In genomic region chr14:45563577-45563976, GRCm38 (mm10) we compare ENCODE assay signal across 9 mouse cellular contexts. TPM values are rescaled to one million over a fixed set of nuclear protein-coding genes. Genes with fewer than 3 reads are reported as not detected.
DNase-seq lines count a peak whose midpoint lies in the region; ATAC-seq and TF ChIP-seq lines count a peak whose summit lies in the region.
"Had no signal": no experiment of that assay in that cellular context is flagged by ENCODE, and none has a peak within 500 bp of the region (broad histone marks: within the 10 kb centered on the region; RNA-seq: fewer than 3 reads in every experiment).

No protein-coding gene starts in this region.

- H3K27me3 ChIP-seq in liver, postnatal 0 days (ENCODE audit: insufficient read depth, low read length) = no peaks in the 10 kb centered on the region
- H3K27me3 ChIP-seq in forebrain, embryonic 13.5 days = no peaks in the 10 kb centered on the region
- no peaks in the 10 kb centered on the region for H3K27me3 ChIP-seq in midbrain, embryonic 15.5 days (replicated peaks)

- no peaks in the 10 kb centered on the region for H3K9me3 ChIP-seq in liver, postnatal 0 days (ENCODE audit: low read length)
- H3K9me3 ChIP-seq in forebrain, embryonic 13.5 days (replicated peaks) = no peaks in the 10 kb centered on the region
- H3K9me3 ChIP-seq in midbrain, embryonic 15.5 days = no peaks in the 10 kb centered on the region

- no peaks in the 10 kb centered on the region for H3K36me3 ChIP-seq in liver, postnatal 0 days (replicated peaks; ENCODE audit: insufficient read depth, low read length)
- no peaks in the 10 kb centered on the region for H3K36me3 ChIP-seq in forebrain, embryonic 13.5 days (ENCODE audit: poor library complexity, severe bottlenecking)
- H3K36me3 ChIP-seq in midbrain, embryonic 15.5 days (replicated peaks) = no peaks in the 10 kb centered on the region

- 83% methylated on average over 1 of the region's 1 CpGs for WGBS in liver, postnatal 0 days (ENCODE audit: insufficient replicate concordance)
- WGBS in forebrain, embryonic 13.5 days = 94% methylated on average over 1 of the region's 1 CpGs
- 100% methylated on average over 1 of the region's 1 CpGs for WGBS in midbrain, embryonic 15.5 days

- no peak overlapping the region for H3K4me2 ChIP-seq in liver, postnatal 0 days (ENCODE audit: low read depth, low read length)
- no peak overlapping the region for H3K4me2 ChIP-seq in forebrain, embryonic 13.5 days
- no peak overlapping the region for H3K4me2 ChIP-seq in midbrain, embryonic 15.5 days

- intact Hi-C loops in heart, postnatal 14 days (cut with DNase I) = loop anchor here (10.0 kb wide), 1 partner anchor 211 kb away; no protein-coding TSS in a partner anchor

- TF ChIP-seq CTCF in liver, postnatal 0 days (IDR thresholded peaks at IDR 0.05; ENCODE audit: low read depth) = no peak

- H3K4me1 ChIP-seq in liver, postnatal 0 days (ENCODE audit: insufficient read depth) = peaks cover 8% of the 10 kb centered on the region; the same call in 1 of the 2 replicates
- H3K4me1 ChIP-seq in forebrain, embryonic 13.5 days = peaks cover 20% of the 10 kb centered on the region
- peaks cover 14% of the 10 kb centered on the region for H3K4me1 ChIP-seq in midbrain, embryonic 15.5 days

- no peak overlapping the region for H3K9ac ChIP-seq in liver, postnatal 0 days (replicated peaks)
- no peak overlapping the region for H3K9ac ChIP-seq in forebrain, embryonic 13.5 days
- no peak overlapping the region for H3K9ac ChIP-seq in midbrain, embryonic 15.5 days

- H3K4me3 ChIP-seq in liver, postnatal 0 days (ENCODE audit: low read depth, low read length) = no peak overlapping the region
- no peak overlapping the region for H3K4me3 ChIP-seq in forebrain, embryonic 13.5 days
- no peak overlapping the region for H3K4me3 ChIP-seq in midbrain, embryonic 15.5 days
- H3K4me3 ChIP-seq: myocyte had no signal

- no peak for DNase-seq in liver, postnatal 0 days
- DNase-seq in liver = no peak
- peak; percentile 35 for DNase-seq in adrenal gland, adult 8-10 months
- DNase-seq in heart, postnatal 14 days = peak; percentile 67 to 74
- DNase-seq in T-cell, adult 2 months (ENCODE audit: low spot score) = no peak

- no peak for TF ChIP-seq EP300 in liver, postnatal 0 days (IDR thresholded peaks at IDR 0.05; ENCODE audit: low read depth)

- H3K27ac ChIP-seq in liver, postnatal 0 days (ENCODE audit: low read depth) = no peak overlapping the region
- no peak overlapping the region for H3K27ac ChIP-seq in forebrain, embryonic 13.5 days
- H3K27ac ChIP-seq in midbrain, embryonic 15.5 days = no peak overlapping the region

- 0 out of 2 replicates have a peak, but pooled peaks have one; percentile 23 for ATAC-seq in liver, postnatal 0 days
- 0 out of 2 replicates have a peak, but pooled peaks have one; percentile 20 for ATAC-seq in forebrain, embryonic 13.5 days
- ATAC-seq in midbrain, embryonic 15.5 days (replicated peaks) = 0 out of 2 replicates have a peak, but pooled peaks have one; percentile 22
- no peak for ATAC-seq in erythroid progenitor cell, adult 5-6 weeks (replicated peaks; ENCODE audit: low FRiP score, poor library complexity, severe bottlenecking)

RNA-seq across cellular contexts. Expression of gene Fermt2, which starts 33.7 kb away (rescaled TPM):
- 76.8 and 90.8 TPM in 2 replicates for polyA plus RNA-seq in liver, postnatal 0 days (2015; fragmentation: Nextera tagmentation; extraction: Ambion mirVana)
- total RNA-seq in adrenal gland, adult 8-10 months (2022) = 100 to 1,000 TPM in 2 of 4 experiments, 10 to 100 TPM in 2; 57.4 to 113 (median 98.9) TPM
- 60.5 and 62.9 TPM in 2 replicates for polyA plus RNA-seq in forebrain, embryonic 13.5 days (2015; fragmentation: Nextera tagmentation; extraction: Ambion mirVana)
- 100 to 1,000 TPM; 269 to 291 TPM for total RNA-seq in heart, postnatal 14 days (2021)
- polyA plus RNA-seq in midbrain, embryonic 15.5 days (2015; fragmentation: Nextera tagmentation; extraction: Ambion mirVana) = 55.3 and 67.1 TPM in 2 replicates
- not detected in 2 replicates for total RNA-seq in erythroid progenitor cell, adult 5-6 weeks (2015; ENCODE audit: low replicate concordance)
- 0.51 and 0.91 TPM in 2 replicates for total RNA-seq in erythroid progenitor cell, adult 5-6 weeks (2017; ENCODE audit: low replicate concordance)

Comparison
In these comparisons a context has a peak if more than half of its experiments do, and no peak if none do; other contexts are left out.
1. DNase-seq: peak in adrenal gland, adult 8-10 months (single experiment) and heart, postnatal 14 days (2 of 2); none in liver, postnatal 0 days (single experiment), liver (single experiment) and T-cell, adult 2 months (single experiment).
2. RNA of gene Fermt2, which starts 33.7 kb away (total RNA-seq): 269 to 291 TPM in heart, postnatal 14 days and 57.4 to 113 TPM in adrenal gland, adult 8-10 months; 0.51 to 0.91 TPM in erythroid progenitor cell, adult 5-6 weeks; every median in the first group is over 10 times any median in the second.